Mouse (Mus musculus): ENCODE measurements around the gene Vsig10. TPM values are rescaled to one million over a fixed set of nuclear protein-coding genes. Genes with fewer than 3 reads are reported as not detected.

Gene Vsig10
- polyA plus RNA-seq, 1 experiment from 2014 or later = 2.2 TPM

GRCm38 (mm10) chr5:117397371-117397770, 78.5 kb downstream of the Vsig10 start:
- H3K4me3 ChIP-seq = no peak overlapping the region
- H3K4me1 ChIP-seq (replicated peaks) = 0 out of 2 replicates have a peak, but pooled peaks cover 5% of the 10 kb centered on the region
- no peak overlapping the region for H3K4me2 ChIP-seq
- H3K27me3 ChIP-seq = no peaks in the 10 kb centered on the region
- no peak overlapping the region for H3K27ac ChIP-seq (replicated peaks)
- 80% methylated on average over 6 of the region's 6 CpGs for WGBS
- no peaks in the 10 kb centered on the region for H3K36me3 ChIP-seq
- no peaks in the 10 kb centered on the region for H3K9me3 ChIP-seq
- no peak for ATAC-seq (ENCODE audit: low read depth)
- H3K9ac ChIP-seq = no peak overlapping the region

- Histone ChIP-seq H3K4me1 (replicated peaks) (0 out of 2 replicates have a peak, but pooled peaks cover 5% of the 10 kb centered on the region), H3K27me3 (no peaks in the 10 kb centered on the region), H3K9ac (no peak overlapping the region), H3K4me3 (no peak overlapping the region), H3K9me3 (no peaks in the 10 kb centered on the region), H3K27ac (replicated peaks) (no peak overlapping the region), H3K36me3 (no peaks in the 10 kb centered on the region), H3K4me2 (no peak overlapping the region)
- 30% methylated on average over 4 of the region's 5 CpGs for WGBS
- no peak for ATAC-seq (ENCODE audit: low read depth)
Measured at GRCm38 (mm10) chr5:117398007-117398550, 79.2 kb downstream of the Vsig10 start.

- 0 out of 2 replicates have a peak, but pooled peaks cover 5% of the 10 kb centered on the region for H3K4me1 ChIP-seq (replicated peaks)
- H3K27me3 ChIP-seq = no peaks in the 10 kb centered on the region
- no peaks in the 10 kb centered on the region for H3K36me3 ChIP-seq
- no peak for ATAC-seq (ENCODE audit: low read depth)
- H3K4me2 ChIP-seq = no peak overlapping the region
- H3K9ac ChIP-seq = no peak overlapping the region
- H3K4me3 ChIP-seq = no peak overlapping the region
- H3K27ac ChIP-seq (replicated peaks) = no peak overlapping the region
- H3K9me3 ChIP-seq = no peaks in the 10 kb centered on the region
- WGBS = 68% methylated on average over 9 of the region's 9 CpGs
Measured at GRCm38 (mm10) chr5:117399281-117399680, 80.4 kb downstream of the Vsig10 start.

- WGBS = 86% methylated on average over 8 of the region's 8 CpGs
Measured at GRCm38 (mm10) chr5:117403609-117404008, 84.7 kb downstream of the Vsig10 start.

More at GRCm38 (mm10) chr5:117403609-117404008, 84.7 kb downstream of the Vsig10 start:
- Histone ChIP-seq H3K36me3 (no peaks in the 10 kb centered on the region), H3K27ac (replicated peaks) (no peak overlapping the region), H3K4me1 (replicated peaks) (no peaks in the 10 kb centered on the region), H3K4me2 (no peak overlapping the region), H3K9me3 (no peaks in the 10 kb centered on the region), H3K27me3 (no peaks in the 10 kb centered on the region), H3K4me3 (no peak overlapping the region), H3K9ac (no peak overlapping the region)
- ATAC-seq (ENCODE audit: low read depth) = no peak

Other genes with a start within 250 kb of the Vsig10 start
- gene Suds3, start 203.0 kb upstream of the Vsig10 start, polyA plus RNA-seq (2015; fragmentation: Nextera tagmentation; extraction: Ambion mirVana) = 91.4 and 99.7 TPM in 2 replicates
- 46.7 and 52.5 TPM in 2 replicates for gene Taok3, start 199.0 kb upstream of the Vsig10 start, polyA plus RNA-seq (2015; fragmentation: Nextera tagmentation; extraction: Ambion mirVana)
- 991 and 996 TPM in 2 replicates for gene Pebp1, start 31.5 kb upstream of the Vsig10 start, polyA plus RNA-seq (2015; fragmentation: Nextera tagmentation; extraction: Ambion mirVana)
- gene Wsb2, start 38.2 kb downstream of the Vsig10 start, polyA plus RNA-seq (2015; fragmentation: Nextera tagmentation; extraction: Ambion mirVana) = 194 and 209 TPM in 2 replicates
- 30.2 and 35.8 TPM in 2 replicates for gene Rfc5, start 70.0 kb downstream of the Vsig10 start, polyA plus RNA-seq (2015; fragmentation: Nextera tagmentation; extraction: Ambion mirVana)
- gene Ksr2, start 94.9 kb downstream of the Vsig10 start, polyA plus RNA-seq (2015; fragmentation: Nextera tagmentation; extraction: Ambion mirVana) = 6.1 and 6.4 TPM in 2 replicates

Data from neural tube, embryonic 13.5 days (tissue).